Mouse (Mus musculus): ENCODE results near the gene Dap3.
A peak's percentile ranks its signal among the peaks of the same experiment; 100 is the strongest.
"Not testable (repeated sequence)": the region's sequence is repeated elsewhere in the genome, so short reads cannot be mapped to it uniquely, and the experiment has no call there.

Dap3 gene

DNA sequence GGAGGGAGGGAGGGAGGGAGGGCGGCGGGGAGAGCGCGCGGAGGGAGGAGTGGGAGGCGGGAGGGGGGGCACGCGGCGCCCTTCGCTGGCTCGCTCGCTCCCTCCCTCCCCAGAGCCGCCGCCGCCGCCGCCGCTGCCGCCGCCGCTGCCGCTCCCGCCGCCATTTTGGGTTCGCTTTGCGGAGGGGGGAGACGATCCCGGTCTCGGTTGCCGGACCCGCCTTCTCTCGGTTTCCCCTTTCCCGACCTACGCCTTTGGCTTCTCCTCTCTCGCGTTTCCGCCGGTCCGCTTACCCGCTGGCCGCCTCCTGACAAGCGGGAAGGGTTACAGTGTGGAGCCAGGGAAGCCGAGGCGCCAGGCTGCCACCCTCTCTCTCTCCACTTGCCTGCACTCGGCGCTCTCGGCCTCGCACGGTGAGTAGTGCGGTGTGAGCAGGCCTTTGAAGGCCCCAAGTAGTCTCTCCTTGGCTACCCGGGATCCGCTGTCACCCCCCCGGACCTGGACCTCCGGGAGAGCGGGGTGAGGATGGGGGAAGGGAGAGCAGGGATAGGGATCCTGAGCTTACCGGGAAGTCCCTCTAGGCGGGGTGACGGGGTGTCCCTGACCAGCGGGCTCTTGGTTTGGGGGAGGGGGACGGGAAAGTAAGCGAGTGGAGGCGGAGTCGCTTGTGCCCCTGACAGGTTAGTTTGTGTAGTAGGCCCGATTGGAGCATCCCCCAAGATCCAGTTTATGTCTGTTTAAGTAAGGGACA, at the start of gene Dap3, which contains the start of gene Ash1l:
Dap3 (minus strand) TSS at position 606 of the 751 bp plus-strand sequence.
Ash1l (plus strand) TSS at position 47 of the 751 bp plus-strand sequence.
- peak; percentile 87 for DNase-seq (ENCODE audit: low read depth, low spot score)

DNA sequence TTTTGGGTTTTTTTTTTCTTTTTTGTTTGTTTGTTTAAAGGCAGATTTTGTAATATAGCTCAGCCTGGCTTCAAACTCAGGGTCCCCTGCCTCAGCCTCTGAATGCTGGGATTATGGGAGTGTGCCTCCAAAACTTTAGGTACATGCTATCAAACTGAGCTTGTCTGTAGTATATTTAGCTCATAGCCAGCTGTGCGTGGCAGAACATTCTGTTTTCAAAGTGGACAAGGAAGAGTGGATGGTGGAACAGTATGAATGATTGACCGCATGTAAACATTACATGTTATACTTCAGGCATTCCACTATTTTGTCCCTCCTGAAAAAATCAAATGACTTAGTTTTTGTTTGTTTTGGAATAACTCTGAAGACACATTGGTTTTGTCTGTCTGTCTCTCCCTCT, 41.8 kb upstream of the Dap3 start:
- no peak for DNase-seq (ENCODE audit: low read depth, low spot score)

DNA sequence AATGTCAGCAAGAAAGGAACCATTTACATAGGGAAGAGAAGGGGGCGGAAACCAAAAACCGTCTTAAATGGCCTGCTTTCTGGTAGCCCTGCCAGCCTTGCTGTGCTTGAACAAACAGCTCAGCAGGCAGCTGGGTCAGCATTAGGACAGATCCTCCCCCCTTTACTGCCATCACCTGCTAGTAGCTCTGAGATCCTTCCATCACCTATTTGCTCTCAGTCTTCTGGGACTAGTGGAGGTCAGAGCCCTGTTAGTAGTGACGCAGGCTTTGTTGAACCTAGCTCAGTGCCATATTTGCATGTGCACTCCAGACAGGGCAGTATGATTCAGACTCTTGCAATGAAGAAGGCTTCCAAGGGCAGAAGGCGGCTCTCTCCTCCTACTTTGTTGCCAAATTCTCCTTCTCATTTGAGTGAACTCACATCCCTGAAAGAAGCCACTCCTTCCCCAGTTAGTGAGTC, 33.0 kb upstream of the Dap3 start:
- DNase-seq (ENCODE audit: low read depth, low spot score), result peak; percentile 45

DNA sequence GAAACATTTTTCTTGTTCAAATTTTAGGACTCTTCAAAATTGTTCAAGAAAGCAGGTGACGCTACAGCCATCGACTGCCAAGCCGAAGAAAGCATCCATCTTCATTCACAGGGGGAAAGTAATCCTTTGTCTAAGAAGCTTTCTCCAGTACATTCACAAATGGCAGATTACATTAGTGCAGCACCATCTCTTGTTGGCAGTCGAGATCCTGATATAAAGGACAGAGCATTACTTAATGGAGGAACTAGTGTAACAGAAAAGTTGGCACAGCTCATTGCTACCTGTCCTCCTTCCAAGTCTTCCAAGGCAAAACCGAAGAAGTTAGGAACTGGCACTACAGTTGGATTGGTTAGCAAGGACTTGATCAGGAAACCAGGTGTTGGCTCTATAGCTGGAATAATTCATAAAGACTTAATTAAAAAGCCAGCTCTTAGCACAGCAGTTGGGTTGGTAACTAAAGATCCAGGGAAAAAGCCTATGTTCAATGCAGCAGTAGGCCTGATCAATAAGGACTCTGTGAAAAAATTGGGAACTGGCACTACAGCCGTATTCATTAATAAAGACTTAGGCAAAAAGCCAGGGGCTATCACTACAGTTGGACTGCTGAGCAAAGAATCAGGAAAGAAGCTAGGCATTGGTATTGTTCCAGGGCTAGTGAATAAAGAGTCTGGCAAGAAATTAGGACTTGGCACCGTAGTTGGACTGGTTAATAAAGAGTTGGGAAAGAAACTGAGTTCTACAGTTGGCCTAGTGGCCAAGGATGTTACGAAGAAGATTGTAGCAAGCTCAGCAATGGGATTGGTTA, 30.4 kb upstream of the Dap3 start:
- peak; percentile 12 for DNase-seq (ENCODE audit: low read depth, low spot score)

GRCm38 (mm10) chr3:88975012-88975411, 24.0 kb upstream of the Dap3 start:
- DNase-seq (ENCODE audit: low read depth, low spot score), result no peak

- DNase-seq (ENCODE audit: low read depth, low spot score), result not testable (repeated sequence)
Measured at GRCm38 (mm10) chr3:88963211-88963610, 12.2 kb upstream of the Dap3 start.

- DNase-seq (ENCODE audit: low read depth, low spot score), result peak; percentile 41
Measured at GRCm38 (mm10) chr3:88953736-88954135, 2.8 kb upstream of the Dap3 start.

GRCm38 (mm10) chr3:88953246-88953645, 2.3 kb upstream of the Dap3 start:
- DNase-seq (ENCODE audit: low read depth, low spot score), result no peak

DNA sequence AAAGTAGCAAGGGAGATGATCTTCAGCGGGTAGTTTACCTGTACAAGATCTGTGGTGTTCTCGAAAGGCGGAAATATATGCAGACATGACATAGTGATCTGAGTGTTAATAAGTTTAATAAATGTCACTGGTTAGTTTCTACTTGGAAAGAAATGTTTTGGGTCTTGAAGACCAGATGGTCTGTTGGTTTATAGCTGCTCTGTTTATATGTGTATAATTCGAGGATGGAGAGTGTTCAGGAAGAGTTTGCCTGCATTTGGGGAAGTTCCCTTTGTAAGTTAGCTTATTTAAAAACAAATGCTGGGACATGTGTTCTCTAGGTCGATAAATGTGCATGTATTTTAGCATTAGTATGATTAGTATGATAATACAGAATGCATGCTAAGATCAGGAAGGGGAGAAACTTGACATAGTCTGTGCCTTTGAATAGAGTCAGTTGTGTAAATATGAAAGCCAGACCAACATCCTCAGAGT, 383 bp upstream of the Dap3 start:
- DNase-seq (ENCODE audit: low read depth, low spot score), result no peak

- peak; percentile 93 for DNase-seq (ENCODE audit: low read depth, low spot score)
Measured at GRCm38 (mm10) chr3:88949786-88950575, 1.0 kb downstream of the Dap3 start.

DNA sequence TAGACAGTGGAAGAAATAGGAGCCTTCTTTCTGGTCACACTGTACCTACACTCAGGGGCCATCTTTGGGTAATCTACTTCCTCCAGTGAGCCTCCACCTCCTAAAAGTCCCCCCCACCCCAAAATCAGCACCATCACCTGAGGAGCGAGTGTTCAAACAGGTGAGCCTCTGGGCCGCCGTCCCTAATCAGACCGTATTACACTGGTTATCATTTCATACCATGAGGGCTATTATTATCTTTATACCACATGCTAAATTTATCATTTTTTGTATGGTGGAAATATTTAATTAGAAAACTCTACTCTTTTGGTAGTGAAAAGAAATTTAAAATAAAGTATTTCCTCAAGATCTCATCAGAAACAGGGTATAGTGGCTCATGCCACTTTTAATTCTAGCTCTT, 6.9 kb downstream of the Dap3 start:
- no peak for DNase-seq (ENCODE audit: low read depth, low spot score)

- DNase-seq (ENCODE audit: low read depth, low spot score), result no peak
Measured at GRCm38 (mm10) chr3:88942316-88942880, 8.6 kb downstream of the Dap3 start.

- peak; percentile 55 for DNase-seq (ENCODE audit: low read depth, low spot score)
Measured at GRCm38 (mm10) chr3:88939749-88940148, 11.2 kb downstream of the Dap3 start.

- no peak for DNase-seq (ENCODE audit: low read depth, low spot score)
Measured at GRCm38 (mm10) chr3:88939071-88939470, 11.9 kb downstream of the Dap3 start.

DNA sequence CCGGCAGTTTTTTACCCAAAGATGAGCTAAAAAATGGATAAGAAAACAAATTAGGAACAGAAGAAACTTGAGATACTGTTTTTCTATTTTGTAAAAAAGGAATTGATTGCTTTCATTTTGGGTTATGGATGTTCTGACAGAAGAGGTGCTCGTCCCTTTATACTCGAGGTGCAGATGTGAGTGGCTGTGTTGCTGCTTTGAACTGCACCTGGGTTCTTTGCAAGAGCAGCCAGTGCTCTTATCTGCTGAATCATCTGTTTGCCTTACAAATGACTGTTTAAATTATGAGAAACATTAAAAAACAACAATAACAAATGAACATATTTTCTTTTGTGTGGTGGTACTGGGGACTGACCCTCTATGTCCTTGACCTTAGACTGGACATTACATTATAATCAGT, 21.5 kb downstream of the Dap3 start:
- DNase-seq (ENCODE audit: low read depth, low spot score), result no peak

DNA sequence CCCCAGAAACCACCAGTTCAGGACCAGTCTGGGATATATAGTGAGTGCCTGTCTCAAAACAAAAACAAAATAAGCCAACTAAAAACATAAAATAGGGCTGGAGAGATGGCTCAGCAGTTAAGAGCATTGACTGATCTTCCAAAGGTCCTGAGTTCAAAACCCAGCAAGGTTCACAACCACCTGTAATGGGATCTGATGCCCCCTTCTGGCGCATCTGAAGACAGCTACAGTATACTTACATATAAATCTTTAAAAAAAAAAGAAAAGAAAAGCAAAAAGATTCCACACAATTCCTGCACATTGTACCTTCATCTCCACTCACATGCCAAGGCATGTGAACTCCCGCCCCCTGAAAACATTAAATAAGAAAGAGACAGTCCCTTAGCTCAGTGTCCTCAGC, 25.3 kb downstream of the Dap3 start:
- DNase-seq (ENCODE audit: low read depth, low spot score), result no peak

DNA sequence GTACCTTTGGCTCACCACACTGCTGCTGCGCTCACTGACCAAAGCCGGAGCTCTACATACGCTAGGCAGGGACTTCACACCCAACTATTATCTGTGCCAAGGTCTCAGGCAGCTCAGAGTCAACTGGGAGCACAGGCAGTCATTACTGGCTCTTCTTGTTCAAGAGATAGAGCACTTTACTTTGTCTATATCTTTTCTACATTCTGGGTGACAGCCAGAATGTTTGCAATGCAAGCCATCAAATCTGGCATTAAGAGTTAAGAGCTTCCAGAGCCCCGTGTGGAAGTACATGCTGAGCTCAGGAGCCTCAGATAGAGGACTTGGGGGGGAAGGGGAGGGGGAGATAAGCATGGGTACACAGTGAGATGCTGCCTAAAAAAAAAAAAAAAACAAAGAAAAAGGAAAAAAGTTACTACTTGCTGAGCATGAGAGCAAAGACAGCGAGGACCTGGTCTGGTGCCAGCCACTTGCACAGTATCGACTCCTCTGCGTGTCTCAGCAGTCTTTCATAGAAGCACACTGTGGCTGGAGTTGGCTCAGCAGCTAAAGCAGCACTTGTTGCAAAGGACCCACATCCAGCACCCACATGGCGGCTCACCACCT, 26.9 kb downstream of the Dap3 start:
- DNase-seq (ENCODE audit: low read depth, low spot score), result peak; percentile 33

GRCm38 (mm10) chr3:88921411-88921810, 29.6 kb downstream of the Dap3 start:
- DNase-seq (ENCODE audit: low read depth, low spot score), result no peak

DNA sequence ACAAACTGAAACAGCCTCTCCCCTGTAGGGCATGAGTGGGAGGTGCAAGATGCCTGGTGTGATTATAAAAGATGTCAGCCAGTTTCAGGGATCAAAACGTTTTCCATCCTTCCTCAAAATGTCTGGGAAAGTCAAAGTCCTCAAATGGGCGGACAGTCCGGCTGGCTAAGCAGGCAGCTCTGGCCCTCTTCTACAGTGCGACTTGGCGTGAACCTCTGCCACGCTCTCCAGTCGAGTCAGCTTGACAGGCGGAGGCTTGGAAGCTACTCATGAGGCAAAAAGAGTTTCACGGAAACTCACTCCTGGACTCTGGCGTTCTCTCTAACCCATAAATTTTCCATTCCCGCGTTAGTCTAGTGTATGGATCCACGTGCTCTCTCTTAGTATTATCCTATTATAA, 32.0 kb downstream of the Dap3 start:
- no peak for DNase-seq (ENCODE audit: low read depth, low spot score)

GRCm38 (mm10) chr3:88914384-88914810, 36.6 kb downstream of the Dap3 start:
- DNase-seq (ENCODE audit: low read depth, low spot score), result no peak
